Comparison of ENCODE assay signal across 18 mouse cellular contexts in the genomic region with DNA sequence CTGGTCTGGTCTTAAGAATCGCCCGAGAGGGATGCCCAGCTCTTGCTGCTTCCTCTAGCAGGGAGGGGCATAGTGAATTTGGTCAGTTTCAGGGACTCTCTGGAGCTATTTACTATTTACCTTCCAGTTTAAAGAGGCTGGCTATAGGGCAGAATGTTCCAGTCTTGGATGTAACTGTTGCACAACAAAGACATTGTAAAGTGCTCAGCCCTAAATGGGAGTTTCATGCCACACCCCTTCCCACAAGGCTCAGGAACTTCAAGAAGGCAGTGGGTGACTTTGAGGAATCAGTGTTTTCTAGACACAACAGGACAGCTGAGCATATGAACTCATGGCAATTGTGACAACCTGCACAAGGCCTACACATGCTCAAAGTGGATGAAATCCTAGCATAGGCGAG.
"Had no signal": no experiment of that assay in that cellular context is flagged by ENCODE, and none has a peak within 500 bp of the region (broad histone marks: within the 10 kb centered on the region; RNA-seq: fewer than 3 reads in every experiment).

No protein-coding gene starts in this region.

- DNase-seq: gastrocnemius, adult 2 months; gastrocnemius, postnatal 10 days; gastrocnemius, postnatal 25 days; heart, adult 18-20 months; heart, postnatal 10 days; heart, postnatal 36 days; kidney, adult 18-20 months; kidney, adult 8-10 months; kidney, postnatal 10 days; kidney, postnatal 25 days; kidney, postnatal 4 days; layer of hippocampus, postnatal 36 days; left cerebral cortex, postnatal 4 days had no signal

- ATAC-seq: hindbrain, embryonic 16.5 days; inflammation-experienced regulatory T-cells, adult 6 months; intestine, embryonic 15.5 days; intestine, postnatal 0 days; liver, embryonic 12.5 days had no signal
